Mouse (Mus musculus): ENCODE results near the gene Slc29a2. TPM values are rescaled to one million over a fixed set of nuclear protein-coding genes. Genes with fewer than 3 reads are reported as not detected.

The Slc29a2 gene
- polyA plus RNA-seq, 1 experiment = not detected

DNA sequence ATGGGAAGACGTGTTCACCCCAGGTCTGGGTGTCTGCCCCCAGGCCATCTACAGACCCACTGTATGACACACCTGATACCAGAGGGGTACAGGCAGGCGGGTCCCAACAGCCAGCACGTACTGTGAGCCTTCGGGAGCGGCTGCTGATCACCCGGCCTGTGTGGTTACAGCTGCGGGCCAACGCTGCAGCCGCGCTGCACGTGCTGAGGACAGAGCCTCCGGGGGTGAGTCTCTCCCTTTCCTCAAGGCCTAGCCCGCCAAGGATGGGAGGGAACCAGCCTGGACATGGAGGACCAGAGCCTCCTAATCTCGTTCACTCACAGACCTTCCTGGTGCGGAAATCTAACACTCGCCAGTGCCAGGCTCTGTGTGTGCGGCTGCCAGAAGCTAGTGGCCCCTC is 27.4 kb downstream of the Slc29a2 start:
- WGBS = 13% methylated on average over 17 of the region's 17 CpGs
- TF ChIP-seq CTCF (IDR thresholded peaks at IDR 0.05; ENCODE audit: insufficient read depth, low read depth, low read length) = no peak
- no peak for TF ChIP-seq POLR2A (IDR thresholded peaks at IDR 0.05; ENCODE audit: insufficient read depth, low read depth, low read length)
- peak overlapping the region; percentile 99 for H3K27ac ChIP-seq (ENCODE audit: insufficient read depth, low read depth, low read length)

DNA sequence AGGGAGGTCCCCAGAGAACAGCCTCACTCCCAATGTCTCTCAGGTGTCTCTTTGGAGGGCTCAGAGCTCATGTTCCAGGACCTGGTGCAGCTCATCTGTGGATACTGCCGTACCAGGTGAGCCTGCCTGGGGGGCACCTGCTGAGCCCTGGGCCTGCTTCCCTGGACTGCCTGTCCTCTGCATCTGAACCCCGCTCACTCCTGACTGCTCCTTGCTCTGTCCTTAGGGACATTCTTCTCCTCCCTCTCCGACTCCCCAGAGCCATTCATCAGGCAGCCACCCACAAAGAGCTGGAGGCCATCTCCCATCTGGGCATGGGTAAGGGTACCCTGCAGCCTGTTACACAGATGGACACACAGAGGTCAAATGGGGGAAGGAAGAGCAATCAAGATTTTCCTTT is 27.9 kb downstream of the Slc29a2 start:
- no peak for TF ChIP-seq POLR2A (IDR thresholded peaks at IDR 0.05; ENCODE audit: insufficient read depth, low read depth, low read length)
- no peak for TF ChIP-seq CTCF (IDR thresholded peaks at IDR 0.05; ENCODE audit: insufficient read depth, low read depth, low read length)
- Histone ChIP-seq H3K27ac (ENCODE audit: insufficient read depth, low read depth, low read length) (peak overlapping the region; percentile 99), H3K4me1 (ENCODE audit: control insufficient read depth, insufficient read depth, low read length) (peaks cover 43% of the 10 kb centered on the region), H3K4me3 (ENCODE audit: insufficient read depth, low read depth, low read length) (peak overlapping the region; percentile 48)
- 34% methylated on average over 3 of the region's 3 CpGs for WGBS

More for the DNA sequence above, 27.4 kb downstream of the Slc29a2 start:
- peaks cover 43% of the 10 kb centered on the region for H3K4me1 ChIP-seq (ENCODE audit: control insufficient read depth, insufficient read depth, low read length)
- peak overlapping the region; percentile 48 for H3K4me3 ChIP-seq (ENCODE audit: insufficient read depth, low read depth, low read length)

DNA sequence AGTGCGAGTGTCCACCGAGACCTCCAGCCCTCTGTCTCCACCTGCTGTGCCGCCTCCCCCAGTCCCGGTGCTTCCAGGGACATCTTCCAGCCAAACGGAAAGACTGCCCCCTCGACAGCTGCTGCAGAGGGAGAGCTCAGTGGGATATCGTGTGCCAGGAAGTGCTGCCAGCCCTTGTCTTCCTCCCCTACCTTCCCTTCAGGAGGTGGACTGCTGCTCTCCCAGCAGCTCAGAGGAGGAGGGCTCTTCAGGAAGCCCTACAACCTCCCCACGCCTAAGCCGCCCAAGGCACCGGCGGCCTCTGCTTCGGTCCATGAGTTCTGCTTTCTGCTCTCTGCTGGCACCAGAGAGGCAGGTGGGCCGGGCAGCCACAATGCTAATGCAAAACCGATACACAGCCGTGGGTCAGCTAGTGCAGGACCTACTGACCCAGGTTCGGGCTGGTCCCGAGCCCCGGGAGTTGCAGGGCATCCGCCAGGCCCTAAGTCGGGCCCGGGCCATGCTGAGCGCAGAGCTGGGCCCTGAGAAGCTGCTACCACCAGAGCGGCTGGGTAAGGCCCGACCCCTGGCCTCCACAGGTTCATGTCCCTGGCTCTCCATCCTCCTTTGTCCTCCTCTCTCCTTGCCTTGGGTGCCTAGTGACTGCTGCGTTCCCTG is 28.6 kb downstream of the Slc29a2 start:
- H3K27ac ChIP-seq (ENCODE audit: insufficient read depth, low read depth, low read length) = peak overlapping the region; percentile 54
- whole genome bisulfite sequencing = 40% methylated on average over 25 of the region's 25 CpGs
- peak overlapping the region; percentile 48 for H3K4me3 ChIP-seq (ENCODE audit: insufficient read depth, low read depth, low read length)
- H3K4me1 ChIP-seq (ENCODE audit: control insufficient read depth, insufficient read depth, low read length) = peaks cover 43% of the 10 kb centered on the region
- TF ChIP-seq POLR2A (IDR thresholded peaks at IDR 0.05; ENCODE audit: insufficient read depth, low read depth, low read length) (no peak), CTCF (IDR thresholded peaks at IDR 0.05; ENCODE audit: insufficient read depth, low read depth, low read length) (no peak)

DNA sequence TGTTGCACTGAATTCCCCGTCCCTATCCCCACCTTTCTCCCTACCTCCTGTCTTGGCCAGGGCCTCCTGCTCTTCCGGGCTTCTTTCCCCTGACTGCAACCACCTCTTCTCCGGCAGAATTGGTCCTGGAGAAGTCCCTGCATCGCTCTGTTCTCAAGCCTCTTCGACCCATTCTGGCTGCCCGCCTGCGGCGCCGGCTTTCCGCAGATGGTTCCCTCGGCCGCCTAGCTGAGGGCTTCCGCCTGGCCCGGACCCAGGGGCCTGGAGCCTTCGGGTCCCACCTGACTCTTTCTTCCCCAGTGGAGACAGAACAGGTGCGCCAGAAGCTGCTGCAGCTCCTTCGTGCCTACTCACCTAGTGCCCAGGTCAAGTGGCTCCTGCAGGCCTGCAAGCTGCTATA is 29.2 kb downstream of the Slc29a2 start:
- H3K4me1 ChIP-seq (ENCODE audit: control insufficient read depth, insufficient read depth, low read length) = peaks cover 42% of the 10 kb centered on the region
- peak overlapping the region; percentile 48 for H3K4me3 ChIP-seq (ENCODE audit: insufficient read depth, low read depth, low read length)
- no peak overlapping the region for H3K27ac ChIP-seq (ENCODE audit: insufficient read depth, low read depth, low read length)
- 77% methylated on average over 17 of the region's 17 CpGs for WGBS
- TF ChIP-seq CTCF (IDR thresholded peaks at IDR 0.05; ENCODE audit: insufficient read depth, low read depth, low read length) (no peak), POLR2A (IDR thresholded peaks at IDR 0.05; ENCODE audit: insufficient read depth, low read depth, low read length) (no peak)

DNA sequence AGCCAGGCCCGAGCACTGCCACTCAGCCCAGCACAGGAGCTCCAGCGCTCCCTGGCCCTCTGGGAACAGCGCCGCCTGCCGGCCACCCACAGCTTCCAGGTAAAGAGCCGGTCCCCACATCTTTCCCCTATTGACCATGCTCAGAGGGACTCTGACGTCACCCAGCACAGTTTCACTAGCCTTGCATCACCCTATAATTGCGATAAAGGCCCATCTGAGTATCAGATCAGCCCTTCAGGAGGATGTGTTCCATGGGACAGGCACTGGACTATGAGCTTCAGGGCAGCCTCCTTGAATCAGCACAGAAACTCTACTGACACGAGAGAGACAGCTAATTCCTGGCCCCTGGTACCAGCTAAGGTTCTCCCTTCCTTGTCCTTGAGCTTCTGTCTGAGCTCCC is 30.2 kb downstream of the Slc29a2 start:
- no peak overlapping the region for H3K4me3 ChIP-seq (ENCODE audit: insufficient read depth, low read depth, low read length)
- H3K27ac ChIP-seq (ENCODE audit: insufficient read depth, low read depth, low read length) = no peak overlapping the region
- no peak for TF ChIP-seq POLR2A (IDR thresholded peaks at IDR 0.05; ENCODE audit: insufficient read depth, low read depth, low read length)
- peak; percentile 79; the same call in 1 of the 2 replicates for TF ChIP-seq CTCF (IDR thresholded peaks at IDR 0.05; ENCODE audit: insufficient read depth, low read depth, low read length)
- WGBS = 27% methylated on average over 9 of the region's 9 CpGs
- peaks cover 42% of the 10 kb centered on the region for H3K4me1 ChIP-seq (ENCODE audit: control insufficient read depth, insufficient read depth, low read length)

DNA sequence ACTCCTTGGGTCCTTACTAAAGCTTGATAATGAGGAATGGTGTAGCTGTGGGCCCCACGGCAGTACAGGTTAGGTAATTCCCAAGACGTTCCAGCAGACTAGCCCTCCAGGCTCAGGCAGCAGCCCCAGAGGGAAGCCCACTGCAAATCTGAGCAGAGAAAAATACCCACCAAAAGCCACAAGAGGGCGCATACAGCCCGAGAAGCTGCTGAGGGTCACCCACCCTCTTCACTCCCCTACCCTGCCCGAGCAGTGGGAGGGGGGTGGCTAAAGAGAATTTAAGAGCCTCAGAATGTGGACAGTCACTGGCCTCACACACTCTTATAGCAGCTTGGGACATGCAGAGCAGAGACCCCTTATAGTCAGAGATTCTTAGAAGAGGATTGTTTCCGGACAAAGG is 32.6 kb downstream of the Slc29a2 start:
- Histone ChIP-seq H3K4me3 (ENCODE audit: insufficient read depth, low read depth, low read length) (no peak overlapping the region), H3K27ac (ENCODE audit: insufficient read depth, low read depth, low read length) (no peak overlapping the region), H3K4me1 (ENCODE audit: control insufficient read depth, insufficient read depth, low read length) (peaks cover 53% of the 10 kb centered on the region)
- no peak for TF ChIP-seq POLR2A (IDR thresholded peaks at IDR 0.05; ENCODE audit: insufficient read depth, low read depth, low read length)
- peak; percentile 75; the same call in 1 of the 2 replicates for TF ChIP-seq CTCF (IDR thresholded peaks at IDR 0.05; ENCODE audit: insufficient read depth, low read depth, low read length)
- 14% methylated on average over 6 of the region's 6 CpGs for WGBS

DNA sequence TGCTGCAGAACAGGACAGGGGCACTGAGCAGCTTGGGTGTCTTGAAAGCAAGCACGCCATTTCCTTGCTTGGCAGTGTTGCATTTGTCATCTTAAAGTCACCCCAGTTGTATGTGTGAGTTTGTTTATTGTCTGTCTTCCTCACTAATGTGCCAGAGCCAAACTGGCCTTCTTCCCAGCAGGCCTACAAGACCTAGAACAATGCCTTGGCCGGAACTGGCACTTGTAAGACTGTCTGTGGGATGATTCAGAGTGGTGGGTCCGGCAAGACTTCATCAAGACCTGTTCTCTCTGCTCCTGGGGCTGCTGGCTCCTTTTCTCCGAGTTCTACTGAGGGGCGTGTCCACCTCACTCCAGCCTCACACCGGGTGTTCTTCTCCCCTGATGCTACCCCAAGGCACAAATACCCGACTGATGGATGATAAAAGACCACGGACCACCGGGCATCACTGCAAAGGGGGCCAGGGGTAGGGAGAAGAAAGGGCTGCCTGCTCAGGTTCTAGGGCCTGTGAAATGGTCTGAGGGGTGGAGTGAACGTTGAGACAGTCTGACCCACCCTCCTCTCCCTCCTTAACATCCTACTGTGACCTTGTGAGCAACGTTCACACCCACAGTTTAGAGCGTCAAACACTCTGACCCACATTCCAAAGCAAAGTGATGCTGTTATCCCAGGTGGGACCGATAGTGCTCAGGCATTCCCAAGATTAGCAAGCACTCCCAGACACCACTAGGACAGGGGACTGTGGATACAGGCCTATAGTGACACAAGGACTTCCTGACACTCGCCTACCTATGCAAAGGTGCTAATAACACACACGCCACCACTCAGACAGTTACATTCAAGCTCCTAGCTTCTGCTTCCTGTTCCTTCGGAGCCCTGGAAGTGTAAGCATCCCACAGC is 34.5 kb downstream of the Slc29a2 start:
- WGBS = 32% methylated on average over 16 of the region's 16 CpGs
- H3K4me1 ChIP-seq (ENCODE audit: control insufficient read depth, insufficient read depth, low read length) = peaks cover 44% of the 10 kb centered on the region
- H3K27ac ChIP-seq (ENCODE audit: insufficient read depth, low read depth, low read length) = no peak overlapping the region; the same call in 1 of the 2 replicates
- H3K4me3 ChIP-seq (ENCODE audit: insufficient read depth, low read depth, low read length) = no peak overlapping the region
- TF ChIP-seq POLR2A (IDR thresholded peaks at IDR 0.05; ENCODE audit: insufficient read depth, low read depth, low read length) (no peak), CTCF (IDR thresholded peaks at IDR 0.05; ENCODE audit: insufficient read depth, low read depth, low read length) (no peak)

DNA sequence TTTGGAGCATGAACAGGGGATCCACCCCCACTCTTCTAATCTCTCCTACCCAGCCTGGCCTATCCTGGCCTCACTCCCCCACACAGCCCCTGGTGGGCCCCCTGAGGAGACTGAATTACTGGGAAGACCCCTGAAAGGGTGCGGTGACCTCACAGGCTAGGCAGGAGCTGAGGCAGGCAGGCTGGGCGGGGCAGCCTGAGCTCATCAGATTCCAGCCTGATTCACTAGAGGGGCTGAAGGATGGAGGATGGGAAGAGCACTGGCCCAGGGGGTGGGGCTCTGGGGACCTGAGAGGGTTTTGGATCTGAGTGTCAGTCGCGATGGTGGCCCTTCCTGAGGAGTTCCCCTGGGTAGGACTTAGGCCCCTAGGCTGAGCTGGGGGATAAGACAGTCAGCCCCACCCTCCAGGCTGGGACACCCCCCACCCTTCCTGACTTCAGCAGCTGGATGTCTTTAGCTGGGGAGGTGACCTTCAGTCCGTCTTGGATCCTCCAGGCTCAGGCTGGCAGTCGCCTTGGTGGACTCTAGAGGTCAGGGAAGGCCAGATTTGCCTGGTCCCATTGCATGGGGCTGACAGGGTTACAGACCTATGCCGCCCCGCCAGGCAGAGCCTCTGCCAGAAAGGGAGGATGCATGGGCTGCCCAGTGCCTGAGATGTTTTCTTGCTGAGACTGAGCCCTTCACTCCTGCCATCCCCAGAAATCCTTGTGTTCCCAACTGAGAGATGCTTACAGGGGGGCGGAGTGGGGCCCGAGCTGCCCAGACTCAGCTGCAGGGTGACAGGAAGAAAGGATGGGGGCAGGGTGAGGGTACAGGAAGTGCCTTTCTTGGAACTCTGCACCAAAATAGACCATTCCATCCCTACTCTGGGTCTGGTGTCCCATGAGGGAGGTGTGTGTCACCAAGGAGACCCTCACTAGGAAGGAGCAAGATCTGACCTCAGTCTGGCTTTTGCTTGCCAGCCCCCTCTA is 35.4 kb downstream of the Slc29a2 start:
- WGBS = 22% methylated on average over 10 of the region's 10 CpGs
- H3K27ac ChIP-seq (ENCODE audit: insufficient read depth, low read depth, low read length) = peak overlapping the region; percentile 2; the same call in 1 of the 2 replicates
- peaks cover 38% of the 10 kb centered on the region for H3K4me1 ChIP-seq (ENCODE audit: control insufficient read depth, insufficient read depth, low read length)
- no peak for TF ChIP-seq CTCF (IDR thresholded peaks at IDR 0.05; ENCODE audit: insufficient read depth, low read depth, low read length)
- TF ChIP-seq POLR2A (IDR thresholded peaks at IDR 0.05; ENCODE audit: insufficient read depth, low read depth, low read length) = no peak
- H3K4me3 ChIP-seq (ENCODE audit: insufficient read depth, low read depth, low read length) = no peak overlapping the region
